Mouse (Mus musculus) erythroblast, embryonic 14.5 days (primary cell): Measurements from ENCODE around the gene Rabgap1l.

Experiments
- GATA1 ChIP-seq: IDR thresholded peaks from 2 replicates; pipeline ENCODE4 v1.6.1; 2012; ENCODE audit warnings: low read length, inconsistent platforms, mixed read lengths
- TAL1 ChIP-seq: IDR thresholded peaks from 3 replicates; pipeline ENCODE4 v1.6.1; 2012; ENCODE audit warnings: low read length, inconsistent platforms, mixed read lengths

- TF ChIP-seq TAL1 (no peak), GATA1 (no peak)
Observed at GRCm38 (mm10) chr1:160281337-160282084, 511.5 kb downstream of the Rabgap1l start.
